Mouse (Mus musculus) hindbrain, embryonic 12.5 days (tissue): ENCODE data around the gene Mtnr1a. TPM values are rescaled to one million over a fixed set of nuclear protein-coding genes. Genes with fewer than 3 reads are reported as not detected.
A peak's percentile ranks its signal among the peaks of the same experiment; 100 is the strongest.

Experiments used
- ATAC-seq: fragments of 200-750 bp; cut with Nextera tagmentation; 2 replicates; pipeline ENCODE4 v1.8.0; 2017; ENCODE audit warnings: moderate TSS enrichment; ENCODE audit not compliant: low FRiP score
- H3K27ac ChIP-seq: fragments of 300-500 bp; sonication (generic); 2 replicates; pipeline ENCODE4 v1.5.1; 2016; ENCODE audit warnings: mild to moderate bottlenecking
- H3K27me3 ChIP-seq: fragments of 300-500 bp; sonication (generic); 2 replicates; pipeline ENCODE4 v1.6.1; 2016; ENCODE audit warnings: mild to moderate bottlenecking
- H3K36me3 ChIP-seq: fragments of 300-500 bp; sonication (generic); 2 replicates; pipeline ENCODE4 v1.6.1; 2016; ENCODE audit warnings: mild to moderate bottlenecking
- H3K4me1 ChIP-seq: fragments of 300-500 bp; sonication (generic); 2 replicates; pipeline ENCODE4 v1.6.1; 2016
- H3K4me2 ChIP-seq: fragments of 300-500 bp; sonication (generic); replicated peaks from 2 replicates; pipeline ENCODE4 v1.6.1; 2016; ENCODE audit warnings: mild to moderate bottlenecking
- H3K4me3 ChIP-seq: fragments of 300-500 bp; sonication (generic); 2 replicates; pipeline ENCODE4 v1.5.1; 2016; ENCODE audit warnings: mild to moderate bottlenecking
- H3K9ac ChIP-seq: fragments of 300-500 bp; sonication (generic); 2 replicates; pipeline ENCODE4 v1.6.1; 2016; ENCODE audit warnings: mild to moderate bottlenecking, moderate library complexity
- H3K9me3 ChIP-seq: fragments of 300-500 bp; sonication (generic); replicated peaks from 2 replicates; pipeline ENCODE4 v1.6.1; 2016; ENCODE audit warnings: mild to moderate bottlenecking
- WGBS: fragments of 180-500 bp; shearing (Covaris S2); methylation state at CpG from one replicate; pipeline ENCODE4 v1.1.7; 2016; 5-methylcytosine and 5-hydroxymethylcytosine counted together
- polyA plus RNA-seq: library from polyadenylated mRNA; unstranded; fragments of >200 nt; fragmentation: Nextera tagmentation; extraction: Ambion mirVana; gene quantifications from 2 replicates; pipeline ENCODE4 v1.2.1, GENCODE M21; 2016

The Mtnr1a gene
- 0.22 TPM in 1 of 2 replicates, not detected in the other for polyA plus RNA-seq

GRCm38 (mm10) chr8:45068759-45069386 is at the start of gene Mtnr1a:
Gene Mtnr1a (plus strand): TSS chr8:45069137.
- WGBS = 7% methylated on average over 29 of the region's 29 CpGs
- H3K9ac ChIP-seq = peak within 1 kb of the TSS; percentile 53; the same call in 1 of the 2 replicates
- no peaks in the 10 kb centered on the region for H3K27me3 ChIP-seq
- no peak within 1 kb of the TSS for H3K27ac ChIP-seq
- peaks cover 12% of the 10 kb centered on the region for H3K4me1 ChIP-seq
- no peaks in the 10 kb centered on the region for H3K36me3 ChIP-seq
- no peaks in the 10 kb centered on the region for H3K9me3 ChIP-seq
- H3K4me2 ChIP-seq = peak within 1 kb of the TSS; percentile 70
- ATAC-seq = peak; percentile 90
- peak within 1 kb of the TSS; percentile 39 for H3K4me3 ChIP-seq

- Histone ChIP-seq H3K27ac (no peak overlapping the region), H3K4me3 (no peak overlapping the region), H3K4me2 (no peak overlapping the region), H3K27me3 (no peaks in the 10 kb centered on the region), H3K9me3 (0 out of 2 replicates have a peak, but pooled peaks cover 9% of the 10 kb centered on the region), H3K9ac (no peak overlapping the region), H3K36me3 (peaks cover 34% of the 10 kb centered on the region), H3K4me1 (no peaks in the 10 kb centered on the region)
- 83% methylated on average over 5 of the region's 5 CpGs for WGBS
- no peak for ATAC-seq
Measured at GRCm38 (mm10) chr8:45019241-45019640, 49.7 kb upstream of the Mtnr1a start.

- 87% methylated on average over 5 of the region's 5 CpGs for WGBS
- peaks cover 49% of the 10 kb centered on the region for H3K36me3 ChIP-seq
Measured at GRCm38 (mm10) chr8:45021171-45021570, 47.8 kb upstream of the Mtnr1a start.

GRCm38 (mm10) chr8:45021911-45022665 is 46.8 kb upstream of the Mtnr1a start:
- no peak overlapping the region for H3K4me3 ChIP-seq
- ATAC-seq = no peak
- no peak overlapping the region for H3K27ac ChIP-seq
- H3K9me3 ChIP-seq = 0 out of 2 replicates have a peak, but pooled peaks cover 9% of the 10 kb centered on the region
- H3K4me1 ChIP-seq = no peaks in the 10 kb centered on the region
- H3K27me3 ChIP-seq = no peaks in the 10 kb centered on the region
- 93% methylated on average over 21 of the region's 21 CpGs for WGBS
- H3K4me2 ChIP-seq = no peak overlapping the region
- no peak overlapping the region for H3K9ac ChIP-seq
- H3K36me3 ChIP-seq = peaks cover 55% of the 10 kb centered on the region

More at GRCm38 (mm10) chr8:45021171-45021570, 47.8 kb upstream of the Mtnr1a start:
- Histone ChIP-seq H3K27ac (no peak overlapping the region), H3K9me3 (0 out of 2 replicates have a peak, but pooled peaks cover 9% of the 10 kb centered on the region), H3K9ac (no peak overlapping the region), H3K27me3 (no peaks in the 10 kb centered on the region), H3K4me3 (no peak overlapping the region), H3K4me1 (no peaks in the 10 kb centered on the region), H3K4me2 (no peak overlapping the region)
- ATAC-seq = no peak

GRCm38 (mm10) chr8:45028081-45028497 is 40.8 kb upstream of the Mtnr1a start:
- Histone ChIP-seq H3K9ac (no peak overlapping the region), H3K4me2 (no peak overlapping the region), H3K36me3 (peaks cover 78% of the 10 kb centered on the region), H3K4me3 (no peak overlapping the region), H3K27ac (no peak overlapping the region), H3K27me3 (no peaks in the 10 kb centered on the region), H3K9me3 (0 out of 2 replicates have a peak, but pooled peaks cover 9% of the 10 kb centered on the region), H3K4me1 (no peaks in the 10 kb centered on the region)
- 78% methylated on average over 6 of the region's 6 CpGs for WGBS
- ATAC-seq = no peak

- Histone ChIP-seq H3K4me2 (no peak overlapping the region), H3K9ac (no peak overlapping the region), H3K36me3 (peaks cover 78% of the 10 kb centered on the region), H3K4me1 (no peaks in the 10 kb centered on the region), H3K9me3 (no peaks in the 10 kb centered on the region), H3K4me3 (no peak overlapping the region), H3K27ac (no peak overlapping the region), H3K27me3 (no peaks in the 10 kb centered on the region)
- WGBS = 93% methylated on average over 9 of the region's 15 CpGs
- ATAC-seq = no peak
Measured at GRCm38 (mm10) chr8:45038350-45038749, 30.6 kb upstream of the Mtnr1a start.

- ATAC-seq = no peak
- H3K4me3 ChIP-seq = no peak overlapping the region
- 96% methylated on average over 26 of the region's 26 CpGs for WGBS
Measured at GRCm38 (mm10) chr8:45044160-45044559, 24.8 kb upstream of the Mtnr1a start.

GRCm38 (mm10) chr8:45050451-45050850 is 18.5 kb upstream of the Mtnr1a start:
- H3K36me3 ChIP-seq = peaks cover 34% of the 10 kb centered on the region
- 94% methylated on average over 8 of the region's 8 CpGs for whole genome bisulfite sequencing

More at GRCm38 (mm10) chr8:45044160-45044559, 24.8 kb upstream of the Mtnr1a start:
- Histone ChIP-seq H3K27ac (no peak overlapping the region), H3K36me3 (peaks cover 49% of the 10 kb centered on the region), H3K9me3 (no peaks in the 10 kb centered on the region), H3K4me2 (no peak overlapping the region), H3K27me3 (no peaks in the 10 kb centered on the region), H3K9ac (no peak overlapping the region), H3K4me1 (no peaks in the 10 kb centered on the region)

GRCm38 (mm10) chr8:45051236-45051635 is 17.7 kb upstream of the Mtnr1a start:
- no peak overlapping the region for H3K27ac ChIP-seq
- no peaks in the 10 kb centered on the region for H3K4me1 ChIP-seq
- H3K9me3 ChIP-seq = no peaks in the 10 kb centered on the region
- H3K4me3 ChIP-seq = no peak overlapping the region
- ATAC-seq = no peak
- 96% methylated on average over 30 of the region's 30 CpGs for WGBS
- no peaks in the 10 kb centered on the region for H3K27me3 ChIP-seq
- no peak overlapping the region for H3K9ac ChIP-seq
- H3K36me3 ChIP-seq = peaks cover 31% of the 10 kb centered on the region
- no peak overlapping the region for H3K4me2 ChIP-seq

More at GRCm38 (mm10) chr8:45050451-45050850, 18.5 kb upstream of the Mtnr1a start:
- no peaks in the 10 kb centered on the region for H3K4me1 ChIP-seq
- no peaks in the 10 kb centered on the region for H3K27me3 ChIP-seq
- no peak overlapping the region for H3K4me2 ChIP-seq
- H3K9ac ChIP-seq = no peak overlapping the region
- no peak overlapping the region for H3K27ac ChIP-seq
- no peak for ATAC-seq
- H3K9me3 ChIP-seq = no peaks in the 10 kb centered on the region
- H3K4me3 ChIP-seq = no peak overlapping the region

- H3K36me3 ChIP-seq = peaks cover 31% of the 10 kb centered on the region
- H3K4me3 ChIP-seq = no peak overlapping the region
- H3K27me3 ChIP-seq = no peaks in the 10 kb centered on the region
- H3K4me1 ChIP-seq = no peaks in the 10 kb centered on the region
- H3K27ac ChIP-seq = no peak overlapping the region
- ATAC-seq = 0 out of 2 replicates have a peak, but pooled peaks have one; percentile 63
- WGBS = 88% methylated on average over 1 of the region's 1 CpGs
- H3K4me2 ChIP-seq = no peak overlapping the region
- H3K9ac ChIP-seq = no peak overlapping the region
- H3K9me3 ChIP-seq = no peaks in the 10 kb centered on the region
Measured at GRCm38 (mm10) chr8:45052205-45052604, 16.7 kb upstream of the Mtnr1a start.

- Histone ChIP-seq H3K9ac (no peak overlapping the region), H3K9me3 (no peaks in the 10 kb centered on the region), H3K4me3 (no peak overlapping the region), H3K4me1 (no peaks in the 10 kb centered on the region), H3K36me3 (peaks cover 31% of the 10 kb centered on the region), H3K4me2 (no peak overlapping the region), H3K27ac (no peak overlapping the region), H3K27me3 (no peaks in the 10 kb centered on the region)
- ATAC-seq = peak; percentile 22; the same call in 1 of the 2 replicates
- 94% methylated on average over 9 of the region's 9 CpGs for WGBS
Measured at GRCm38 (mm10) chr8:45052618-45053017, 16.3 kb upstream of the Mtnr1a start.

- peaks cover 25% of the 10 kb centered on the region for H3K36me3 ChIP-seq
- H3K27ac ChIP-seq = no peak overlapping the region
- 99% methylated on average over 3 of the region's 3 CpGs for WGBS
- ATAC-seq = no peak
- no peak overlapping the region for H3K4me2 ChIP-seq
- no peaks in the 10 kb centered on the region for H3K9me3 ChIP-seq
- no peaks in the 10 kb centered on the region for H3K4me1 ChIP-seq
- no peaks in the 10 kb centered on the region for H3K27me3 ChIP-seq
- no peak overlapping the region for H3K4me3 ChIP-seq
- H3K9ac ChIP-seq = no peak overlapping the region
Measured at GRCm38 (mm10) chr8:45055500-45055899, 13.4 kb upstream of the Mtnr1a start.
